Mouse (Mus musculus) cerebellum, postnatal 25 days (tissue): ENCODE results near the gene Oasl1.

ENCODE experiments used
- DNase-seq, 2 experiments: peaks; one replicate each; pipeline ENCODE4 v3.0.0; 2021; ENCODE audit warnings: mixed read lengths in 2 of 2

Gene Oasl1

DNA sequence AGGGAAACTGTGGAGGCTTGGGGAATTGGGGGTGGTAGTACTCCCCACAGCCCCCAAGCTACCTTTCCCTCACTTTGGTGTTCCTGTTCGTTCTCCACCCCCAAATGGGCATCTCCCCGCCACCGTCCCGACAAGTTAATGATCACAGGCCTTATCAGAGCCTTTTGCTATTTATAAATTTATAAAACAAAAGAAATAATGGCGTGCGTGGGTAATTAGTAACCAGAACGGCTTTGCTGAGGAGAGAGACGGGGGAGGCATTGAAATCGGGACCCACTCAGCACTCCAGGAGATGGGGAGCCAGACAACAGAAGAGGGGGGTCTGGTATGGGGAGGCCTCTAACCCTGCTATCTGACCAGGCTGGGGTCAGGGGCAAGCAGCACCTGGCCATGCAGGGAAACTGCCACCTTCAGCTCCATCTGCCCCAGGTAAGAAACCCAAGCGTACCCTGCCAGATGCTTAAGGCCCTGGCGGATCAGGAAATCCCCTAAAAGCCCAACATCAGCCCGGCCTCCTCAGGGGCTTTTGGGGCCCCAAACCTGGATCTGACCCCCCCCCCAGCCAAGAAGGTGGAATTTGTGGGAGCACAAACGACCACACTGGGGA, 46.7 kb downstream of the Oasl1 start:
- DNase-seq: no peak

DNA sequence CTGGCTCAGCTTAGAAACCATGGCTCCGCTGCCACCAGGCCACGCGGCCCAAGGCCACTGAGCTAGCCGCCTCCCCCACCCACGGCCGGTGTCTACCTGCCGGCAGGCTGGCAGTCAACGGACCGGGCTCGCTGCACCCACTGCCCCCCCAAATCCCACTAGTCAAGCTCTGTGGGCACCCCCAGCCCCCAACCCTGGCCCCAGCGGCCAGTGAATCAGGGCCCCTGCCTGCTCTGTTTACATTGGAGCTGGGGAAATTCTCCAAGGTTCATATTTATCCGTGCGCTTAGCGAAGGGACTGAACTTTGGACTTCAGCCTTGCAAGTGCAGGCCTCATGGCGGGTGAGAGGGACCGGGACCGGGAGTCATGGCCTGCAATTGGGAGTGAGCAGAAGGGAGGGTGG, 47.8 kb downstream of the Oasl1 start, which contains the start of gene Hnf1a:
TSS of gene Hnf1a (minus strand) at position 271 of the 404 bp plus-strand sequence.
- no peak for DNase-seq

DNA sequence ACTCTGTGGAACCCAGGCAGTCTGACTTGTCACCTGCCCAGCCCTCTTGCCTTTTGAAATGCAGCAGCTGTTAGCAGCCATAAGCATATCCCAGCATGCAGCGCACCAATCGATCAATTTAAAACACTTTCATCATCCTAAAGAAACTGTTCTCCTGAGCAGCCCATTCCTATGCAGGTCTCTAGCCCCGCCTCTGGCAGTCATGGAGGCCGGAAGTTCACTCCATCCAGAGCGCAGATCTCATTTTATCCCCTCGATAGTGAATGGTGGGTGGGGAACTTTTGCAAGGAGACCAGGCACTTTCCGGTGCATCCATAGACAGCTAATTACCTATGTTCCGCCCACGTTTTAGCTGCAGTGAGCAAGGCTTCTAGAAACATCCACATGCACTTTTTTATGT, 49.2 kb downstream of the Oasl1 start:
- no peak for DNase-seq

DNA sequence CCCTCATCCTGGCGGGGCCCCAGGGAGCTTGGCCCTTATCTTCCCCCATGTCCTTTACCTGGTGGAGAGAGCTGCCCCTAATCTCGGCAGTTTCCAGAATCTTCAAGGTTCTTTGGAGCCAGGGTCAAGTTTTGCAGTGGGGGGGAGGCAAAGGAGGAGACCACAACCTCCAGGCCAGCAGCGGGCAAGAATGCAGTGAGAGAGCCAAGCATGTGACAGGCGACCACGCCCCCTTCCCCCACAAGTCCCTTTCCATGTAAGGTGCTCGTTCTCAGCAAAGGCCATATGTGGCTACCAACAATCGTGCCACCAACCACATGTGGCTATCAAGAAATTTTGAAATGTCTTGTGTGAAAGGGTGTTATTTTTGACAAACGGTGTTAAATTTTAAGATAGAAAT, 50.1 kb downstream of the Oasl1 start:
- no peak for DNase-seq

DNA sequence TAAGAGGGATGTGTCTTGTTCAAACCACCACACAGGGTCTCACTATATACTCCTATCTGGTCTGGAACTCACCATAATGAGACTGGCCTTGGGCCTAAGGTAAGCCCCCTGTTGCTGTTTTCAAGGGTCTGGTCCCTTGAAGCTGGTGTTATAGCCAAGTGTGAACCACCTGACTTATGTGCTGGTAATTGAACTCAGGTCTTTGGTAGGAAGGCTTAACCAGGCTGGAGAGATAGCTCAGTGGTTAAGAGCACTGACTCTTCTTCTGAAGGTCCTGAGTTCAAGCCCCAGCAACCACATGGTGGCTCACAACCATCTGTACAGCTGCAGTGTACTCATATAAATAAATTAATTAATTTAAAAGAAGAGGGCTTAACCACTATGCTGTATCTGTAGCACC, 53.9 kb downstream of the Oasl1 start:
- DNase-seq: no peak

DNA sequence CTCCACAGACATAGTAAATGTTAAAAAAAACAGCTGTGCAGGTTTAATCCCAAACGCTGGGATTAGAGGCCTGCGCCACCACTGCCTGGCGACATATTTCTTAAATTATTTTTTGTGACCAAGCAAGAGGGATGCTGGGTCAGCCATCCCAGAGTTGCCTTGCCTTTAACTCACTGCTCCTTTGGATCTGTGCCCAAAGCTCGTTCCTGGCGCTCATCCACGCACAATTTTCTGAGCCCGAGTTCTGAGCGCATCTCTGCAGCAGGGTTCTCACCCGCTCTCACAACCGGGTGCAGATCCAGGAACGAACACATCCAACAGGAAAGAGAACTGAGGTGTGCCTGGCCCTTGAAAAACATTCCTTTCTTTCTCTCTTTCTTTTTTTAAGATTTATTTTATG, 55.4 kb downstream of the Oasl1 start:
- DNase-seq: peak; percentile 33 to 54

DNA sequence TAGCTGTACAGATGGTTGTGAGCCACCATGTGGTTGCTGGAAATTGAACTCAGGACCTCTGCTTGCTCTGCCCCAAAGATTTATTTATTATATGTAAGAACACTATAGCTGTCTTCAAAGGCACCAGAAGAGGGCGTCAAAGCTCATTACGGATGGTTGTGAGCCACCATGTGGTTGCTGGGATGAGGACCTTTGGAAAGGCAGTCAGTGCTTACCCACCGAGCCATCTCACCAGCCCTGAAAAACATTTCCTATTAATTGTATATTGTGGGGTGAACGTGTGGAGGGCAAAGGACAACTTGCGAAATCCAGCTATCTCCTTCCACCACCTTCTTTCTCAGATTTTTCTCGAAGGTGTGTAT, 55.8 kb downstream of the Oasl1 start:
- DNase-seq: peak in 1 of 2 experiments; percentile 23

DNA sequence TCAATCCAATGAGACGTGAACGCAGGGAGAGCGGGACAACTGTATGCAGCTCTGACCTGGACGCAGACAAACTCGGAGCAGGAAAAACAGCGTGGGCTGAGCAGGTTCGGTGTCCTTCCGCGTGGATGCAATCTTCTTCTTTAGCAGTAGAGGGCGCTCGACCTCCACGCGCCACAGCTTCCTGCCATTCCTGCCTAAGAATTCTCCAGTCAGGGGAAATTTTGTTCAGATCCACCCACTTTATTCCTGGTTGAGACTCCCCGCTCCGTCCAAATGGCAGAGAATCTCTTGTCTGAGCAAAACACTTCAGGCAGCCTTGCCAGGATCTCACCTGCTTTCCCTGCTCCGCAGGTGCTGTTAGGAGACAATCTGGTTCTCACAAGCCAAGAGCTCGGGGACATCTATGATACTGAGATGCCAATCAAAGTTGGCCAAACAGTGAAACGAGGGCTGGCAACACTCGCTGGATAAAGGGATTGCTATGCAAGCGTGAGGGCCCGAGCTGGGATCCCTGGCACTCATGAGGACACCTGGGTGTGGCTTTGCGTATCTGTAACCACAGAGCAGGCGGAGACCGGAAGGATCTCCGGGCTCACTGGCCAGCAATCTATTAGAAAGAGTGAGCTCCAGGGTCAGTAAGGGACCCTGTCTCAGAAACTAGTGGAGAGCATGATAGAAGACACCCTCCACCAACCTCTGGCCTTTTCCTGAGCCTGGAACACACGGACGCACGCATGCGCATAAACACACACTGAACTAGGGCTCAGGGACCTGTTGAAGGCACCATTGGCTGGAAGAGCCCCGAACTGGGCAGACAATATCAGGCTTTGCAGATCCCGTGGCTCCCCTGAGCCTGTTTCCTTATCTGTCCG, 56.4 kb downstream of the Oasl1 start:
- peak; percentile 85 to 88 for DNase-seq

DNA sequence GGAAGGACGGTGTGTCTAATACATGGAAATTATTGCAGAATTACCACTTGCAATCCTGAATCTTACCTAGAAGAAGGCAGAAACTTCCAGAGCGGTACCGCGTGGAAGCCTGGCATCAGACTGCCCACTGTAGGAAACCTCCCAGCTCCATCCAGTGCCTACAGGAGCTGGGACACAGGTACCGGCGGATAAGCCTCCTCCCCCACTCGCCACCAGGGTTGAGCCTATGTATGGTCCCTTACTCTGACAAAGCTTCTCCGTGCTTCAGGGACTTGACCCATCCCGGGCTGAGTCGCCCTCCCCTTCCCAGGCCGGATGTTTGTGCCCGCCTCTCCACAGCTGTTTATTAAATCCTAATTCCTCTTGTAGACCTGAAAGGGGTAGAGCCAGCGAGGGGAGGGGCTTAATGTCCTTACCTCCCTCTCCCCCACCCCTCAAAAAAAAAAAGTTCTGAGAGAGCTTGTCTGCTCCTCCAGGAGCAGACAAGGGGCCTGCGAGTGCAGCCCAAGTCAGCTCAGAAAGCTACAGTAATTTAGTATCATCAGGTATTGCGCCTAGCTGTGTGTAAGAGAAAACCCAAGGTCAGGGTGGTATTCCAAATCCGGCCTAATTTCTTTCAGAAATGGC, 57.2 kb downstream of the Oasl1 start:
- no peak for DNase-seq

DNA sequence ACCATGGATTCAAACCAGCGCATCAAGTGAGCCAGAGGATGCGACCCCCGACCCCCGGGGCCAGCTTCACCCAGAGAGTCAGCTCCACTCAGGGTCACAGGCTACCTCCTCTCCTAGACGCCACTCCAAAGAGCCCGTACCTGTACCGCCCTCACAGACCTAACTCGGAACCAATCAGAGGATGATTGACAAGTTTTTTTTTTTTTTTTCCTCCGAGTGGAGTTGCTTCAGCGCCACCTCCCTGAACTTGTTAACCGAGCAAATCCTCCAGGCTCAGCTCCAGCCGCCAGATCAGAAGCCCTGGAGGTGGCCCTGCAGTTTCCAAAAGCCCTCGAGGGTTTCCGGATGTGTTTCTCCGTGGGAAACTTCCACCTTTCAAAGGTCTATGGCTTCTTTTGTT, 59.0 kb downstream of the Oasl1 start:
- no peak for DNase-seq

DNA sequence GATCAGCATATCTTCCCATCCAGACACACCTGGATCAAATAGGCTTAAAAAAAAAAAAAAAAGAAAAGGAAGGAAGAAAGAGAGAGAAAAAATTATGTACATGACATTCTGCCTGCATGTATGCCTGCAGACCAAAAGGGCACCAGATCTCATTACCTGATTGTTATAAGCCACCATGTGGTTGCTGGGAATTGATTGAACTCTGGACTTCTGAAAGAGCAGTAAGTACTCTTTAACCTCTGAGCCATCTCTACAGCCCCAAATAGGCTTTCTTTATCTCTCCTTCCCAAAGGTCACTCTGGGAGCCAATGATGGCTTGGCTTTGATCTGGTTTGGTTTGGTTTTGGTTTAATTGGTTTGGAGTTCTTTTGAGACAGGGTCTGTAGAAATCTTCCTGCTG, 62.0 kb downstream of the Oasl1 start:
- DNase-seq: no peak
